Mouse (Mus musculus) myocyte (in vitro differentiated cells): ENCODE measurements at regions not wholly inside any gene's neighbourhood (a gene's known extent, or its start where the extent isn't known, plus 50 kb on each side); places are given as distances from the start of the nearest gene placed in this dataset.

ENCODE experiments used
- E2F4 ChIP-seq: IDR thresholded peaks from one replicate; pipeline ENCODE4 v1.6.1; 2011; ENCODE audit warnings: mild to moderate bottlenecking, control low read depth, moderate library complexity; ENCODE audit not compliant: insufficient read depth
- MAX ChIP-seq: IDR thresholded peaks from one replicate; pipeline ENCODE4 v1.6.1; 2011; ENCODE audit warnings: low read depth, mild to moderate bottlenecking, control low read depth
- MYOG ChIP-seq, 3 experiments: IDR thresholded peaks; one replicate each; pipeline ENCODE4 v1.6.1; 2011; ENCODE audit warnings: control low read depth in 2 of 3, low read depth in 2 of 3, mild to moderate bottlenecking in 2 of 3; ENCODE audit not compliant: insufficient read length in 2 of 3, control insufficient read depth in 1 of 3, insufficient read depth in 1 of 3
- POLR2A ChIP-seq: IDR thresholded peaks from one replicate; pipeline ENCODE4 v1.6.1; 2011; ENCODE audit warnings: low read depth, mild to moderate bottlenecking, control low read depth, moderate library complexity; ENCODE audit not compliant: insufficient read length
- POLR2AphosphoS2 ChIP-seq: IDR thresholded peaks from one replicate; pipeline ENCODE4 v1.6.1; 2011; ENCODE audit warnings: low read depth, control low read depth; ENCODE audit not compliant: insufficient read length
- TCF12 ChIP-seq: IDR thresholded peaks from one replicate; pipeline ENCODE4 v1.6.1; 2011; ENCODE audit warnings: mild to moderate bottlenecking, control low read depth; ENCODE audit not compliant: poor library complexity, insufficient read depth, severe bottlenecking
- USF1 ChIP-seq: IDR thresholded peaks from one replicate; pipeline ENCODE4 v1.6.1; 2011; ENCODE audit warnings: low read depth, mild to moderate bottlenecking, control low read depth, moderate library complexity

- no peak for TF ChIP-seq USF1
- TF ChIP-seq E2F4, result no peak
- no peak for TF ChIP-seq POLR2A
- no peak for TF ChIP-seq POLR2AphosphoS2
- TF ChIP-seq MYOG (IDR thresholded peaks at IDR 0.05; ENCODE audit: control insufficient read depth in 1 of 3, insufficient read depth in 1 of 3, insufficient read length in 2 of 3, low read depth in 2 of 3), result no peak
- no peak for TF ChIP-seq TCF12
- no peak for TF ChIP-seq MAX
These were observed 152.6 kb upstream of the Gm26897 start for GRCm38 (mm10) chr5:111580870-111581771.
